Comparison of ENCODE assay signal across 10 mouse cellular contexts in genomic region chr11:116093771-116094565, GRCm38 (mm10). TPM values are rescaled to one million over a fixed set of nuclear protein-coding genes. Genes with fewer than 3 reads are reported as not detected.
DNase-seq lines count a peak whose midpoint lies in the region; ATAC-seq and TF ChIP-seq lines count a peak whose summit lies in the region.
"Had no signal": no experiment of that assay in that cellular context is flagged by ENCODE, and none has a peak within 500 bp of the region (broad histone marks: within the 10 kb centered on the region; RNA-seq: fewer than 3 reads in every experiment).

No protein-coding gene starts in this region.

- H3K4me1 ChIP-seq in ES-E14 (ENCODE audit: control insufficient read depth in 2 of 2, insufficient read depth in 2 of 2, low read length in 2 of 2, poor library complexity in 1 of 2): peaks cover 0 to 6% of the 10 kb centered on the region in 2 experiments; a peak in 2 of 4 replicates
- peaks cover 6% of the 10 kb centered on the region; the same call in 1 of the 2 replicates for H3K4me1 ChIP-seq in heart, embryonic 11.5 days (ENCODE audit: control insufficient read depth, insufficient read depth, low read length)
- peaks cover 9% of the 10 kb centered on the region for H3K4me1 ChIP-seq in liver, embryonic 16.5 days (ENCODE audit: control insufficient read depth, low read depth, low read length)
- 0 out of 2 replicates have a peak, but pooled peaks cover 6% of the 10 kb centered on the region for H3K4me1 ChIP-seq in hindbrain, embryonic 10.5 days (replicated peaks)
- peaks cover 5% of the 10 kb centered on the region; the same call in 1 of the 2 replicates for H3K4me1 ChIP-seq in intestine, embryonic 16.5 days (ENCODE audit: control insufficient read depth, insufficient read depth, low read length)

- ATAC-seq in heart, embryonic 11.5 days (replicated peaks; ENCODE audit: insufficient number of reproducible peaks, low FRiP score, low TSS enrichment): 0 out of 2 replicates have a peak, but pooled peaks have one; percentile 19
- 0 out of 2 replicates have a peak, but pooled peaks have one; percentile 37 for ATAC-seq in liver, embryonic 16.5 days (ENCODE audit: low read depth)
- ATAC-seq in intestine, embryonic 16.5 days: no peak

- in situ Hi-C loops in ES-E14 (cut with MboI; ENCODE audit: low sequenced_read_pairs in 2 of 2, unreplicated experiment in 2 of 2): no loop called here

- peak overlapping the region; percentile 33 for H3K4me2 ChIP-seq in heart, embryonic 11.5 days
- peak overlapping the region; percentile 10; the same call in 1 of the 2 replicates for H3K4me2 ChIP-seq in liver, embryonic 16.5 days (ENCODE audit: low read depth, low read length)
- H3K4me2 ChIP-seq in intestine, embryonic 16.5 days (ENCODE audit: low read depth, low read length): no peak overlapping the region

- H3K9ac ChIP-seq in ES-E14 (ENCODE audit: insufficient read depth, low read depth, low read length, poor library complexity, severe bottlenecking): peak overlapping the region; percentile 20; the same call in 1 of the 2 replicates
- no peak overlapping the region for H3K9ac ChIP-seq in heart, embryonic 11.5 days (ENCODE audit: low read depth, low read length)
- 0 out of 2 replicates have a peak overlapping the region, but pooled peaks have one; percentile 3 for H3K9ac ChIP-seq in liver, embryonic 16.5 days (ENCODE audit: low read depth, low read length)
- no peak overlapping the region for H3K9ac ChIP-seq in intestine, embryonic 16.5 days (ENCODE audit: low read depth, low read length)

- intact Hi-C loops in gastrocnemius, postnatal 14 days (cut with DNase I; ENCODE audit: low total_unique reads): no loop called here

- peak; percentile 37 for DNase-seq in kidney, adult 9 months
- no peak for DNase-seq in kidney, postnatal 4 days
- DNase-seq in ES-E14 (ENCODE audit: low read depth, low spot score): no peak
- no peak for DNase-seq in hindbrain, embryonic 10.5 days (ENCODE audit: low spot score)
- no peak for DNase-seq in gastrocnemius, postnatal 14 days
- DNase-seq: layer of hippocampus, adult 9-11 months had no signal

- H3K9me3 ChIP-seq in ES-E14 (ENCODE audit: control insufficient read depth, insufficient read depth, low read depth, low read length): no peaks in the 10 kb centered on the region
- H3K9me3 ChIP-seq in heart, embryonic 11.5 days (replicated peaks; ENCODE audit: control insufficient read depth, low read length): no peaks in the 10 kb centered on the region
- H3K9me3 ChIP-seq in liver, embryonic 16.5 days (replicated peaks; ENCODE audit: control insufficient read depth, low read length): no peaks in the 10 kb centered on the region; the same call in 1 of the 2 replicates
- peaks cover 4% of the 10 kb centered on the region for H3K9me3 ChIP-seq in hindbrain, embryonic 10.5 days
- peaks cover 4% of the 10 kb centered on the region for H3K9me3 ChIP-seq in intestine, embryonic 16.5 days (ENCODE audit: control insufficient read depth, low read length)

- H3K4me3 ChIP-seq in ES-E14 (ENCODE audit: insufficient read depth in 1 of 2, low read depth in 1 of 2, low read length in 2 of 2, poor library complexity in 1 of 2, severe bottlenecking in 1 of 2): no peak overlapping the region
- H3K4me3 ChIP-seq in heart, embryonic 11.5 days (ENCODE audit: low read depth, low read length): no peak overlapping the region
- no peak overlapping the region for H3K4me3 ChIP-seq in liver, embryonic 16.5 days (ENCODE audit: low read depth, low read length)
- H3K4me3 ChIP-seq in hindbrain, embryonic 10.5 days: no peak overlapping the region
- H3K4me3 ChIP-seq in intestine, embryonic 16.5 days (ENCODE audit: low read length): no peak overlapping the region
- H3K4me3 ChIP-seq: embryonic facial prominence, embryonic 10.5 days had no signal

- H3K27ac ChIP-seq in ES-E14 (ENCODE audit: insufficient read depth, low read depth, low read length, poor library complexity, severe bottlenecking): no peak overlapping the region
- peak overlapping the region; percentile 73 for H3K27ac ChIP-seq in heart, embryonic 11.5 days (ENCODE audit: low read depth, low read length)
- peak overlapping the region; percentile 16; the same call in 1 of the 2 replicates for H3K27ac ChIP-seq in liver, embryonic 16.5 days (ENCODE audit: low read length)
- no peak overlapping the region for H3K27ac ChIP-seq in hindbrain, embryonic 10.5 days
- no peak overlapping the region; the same call in 1 of the 2 replicates for H3K27ac ChIP-seq in intestine, embryonic 16.5 days (ENCODE audit: low read length)
- H3K27ac ChIP-seq: embryonic facial prominence, embryonic 10.5 days had no signal

- no peaks in the 10 kb centered on the region for H3K27me3 ChIP-seq in heart, embryonic 11.5 days (ENCODE audit: control insufficient read depth, insufficient read depth, low read length)
- no peaks in the 10 kb centered on the region for H3K27me3 ChIP-seq in liver, embryonic 16.5 days (ENCODE audit: control insufficient read depth, insufficient read depth, low read depth, low read length)
- no peaks in the 10 kb centered on the region for H3K27me3 ChIP-seq in hindbrain, embryonic 10.5 days (ENCODE audit: insufficient read depth, poor library complexity, severe bottlenecking)
- H3K27me3 ChIP-seq in intestine, embryonic 16.5 days (replicated peaks; ENCODE audit: control insufficient read depth, insufficient read depth, low read length): no peaks in the 10 kb centered on the region

- WGBS in heart, embryonic 11.5 days (ENCODE audit: insufficient replicate concordance): 30% methylated on average over 16 of the region's 16 CpGs
- 11% methylated on average over 16 of the region's 16 CpGs for WGBS in liver, embryonic 16.5 days (ENCODE audit: insufficient replicate concordance)
- 62% methylated on average over 16 of the region's 16 CpGs for WGBS in hindbrain, embryonic 10.5 days
- 45% methylated on average over 16 of the region's 16 CpGs for WGBS in intestine, embryonic 16.5 days

- H3K36me3 ChIP-seq in ES-E14 (ENCODE audit: control insufficient read depth, insufficient read depth, low read length, poor library complexity, severe bottlenecking): no peaks in the 10 kb centered on the region
- H3K36me3 ChIP-seq in heart, embryonic 11.5 days (ENCODE audit: control insufficient read depth, insufficient read depth, low read length): no peaks in the 10 kb centered on the region
- no peaks in the 10 kb centered on the region for H3K36me3 ChIP-seq in liver, embryonic 16.5 days (ENCODE audit: control insufficient read depth, insufficient read depth)
- no peaks in the 10 kb centered on the region for H3K36me3 ChIP-seq in hindbrain, embryonic 10.5 days
- H3K36me3 ChIP-seq in intestine, embryonic 16.5 days (ENCODE audit: control insufficient read depth, insufficient read depth, low read length): no peaks in the 10 kb centered on the region
- H3K36me3 ChIP-seq: embryonic facial prominence, embryonic 10.5 days had no signal

TF ChIP-seq in ES-E14, 5 proteins besides CTCF, POLR2A, EP300 and RAD21:
- TF ChIP-seq ZC3H11A (IDR thresholded peaks at IDR 0.05; ENCODE audit: borderline replicate concordance, low read depth, low read length) (no peak), CHD2 (IDR thresholded peaks at IDR 0.05; ENCODE audit: low read depth, low read length) (no peak), HCFC1 (IDR thresholded peaks at IDR 0.05; ENCODE audit: borderline replicate concordance, insufficient read depth, low read length) (no peak), ZNF384 (IDR thresholded peaks at IDR 0.05; ENCODE audit: low read depth, low read length) (no peak), MAFK (IDR thresholded peaks at IDR 0.05; ENCODE audit: insufficient read depth, low read depth, low read length) (no peak)

RNA-seq across cellular contexts. Expression of gene Wbp2, which starts 7.2 kb away (rescaled TPM):
- 16.9 and 20.1 TPM in 2 replicates for total RNA-seq in ES-E14 (2012; rRNA removed)
- polyA plus RNA-seq in heart, embryonic 11.5 days (2014; fragmentation: Nextera tagmentation; extraction: Ambion mirVana): 129 and 144 TPM in 2 replicates
- 85.2 and 110 TPM in 2 replicates for polyA plus RNA-seq in liver, embryonic 16.5 days (2015; fragmentation: Nextera tagmentation; extraction: Ambion mirVana)
- 98.1 and 128 TPM in 2 replicates for polyA plus RNA-seq in hindbrain, embryonic 10.5 days (2016; fragmentation: Nextera tagmentation; extraction: Ambion mirVana)
- 135 and 160 TPM in 2 replicates for polyA plus RNA-seq in intestine, embryonic 16.5 days (2015; fragmentation: Nextera tagmentation; extraction: Ambion mirVana)
- 10 to 100 TPM; 61.6 to 65.3 TPM for total RNA-seq in gastrocnemius, postnatal 14 days (2021)

RNA-seq across cellular contexts. Expression of gene Unc13d, which starts 16.2 kb away (rescaled TPM):
- total RNA-seq in ES-E14 (2012; rRNA removed): 13.3 and 14.2 TPM in 2 replicates
- 2.3 and 2.6 TPM in 2 replicates for polyA plus RNA-seq in heart, embryonic 11.5 days (2014; fragmentation: Nextera tagmentation; extraction: Ambion mirVana)
- 17.8 and 20.4 TPM in 2 replicates for polyA plus RNA-seq in liver, embryonic 16.5 days (2015; fragmentation: Nextera tagmentation; extraction: Ambion mirVana)
- polyA plus RNA-seq in hindbrain, embryonic 10.5 days (2016; fragmentation: Nextera tagmentation; extraction: Ambion mirVana): 3.1 and 4.5 TPM in 2 replicates
- 6.4 and 7.5 TPM in 2 replicates for polyA plus RNA-seq in intestine, embryonic 16.5 days (2015; fragmentation: Nextera tagmentation; extraction: Ambion mirVana)
- under 1 TPM; 0.31 to 0.33 TPM for total RNA-seq in gastrocnemius, postnatal 14 days (2021)

RNA-seq across cellular contexts. Expression of gene Trim47, which starts 33.0 kb away (rescaled TPM):
- total RNA-seq in ES-E14 (2012; rRNA removed): 2.0 and 3.3 TPM in 2 replicates
- polyA plus RNA-seq in heart, embryonic 11.5 days (2014; fragmentation: Nextera tagmentation; extraction: Ambion mirVana): 38.3 and 40.2 TPM in 2 replicates
- polyA plus RNA-seq in liver, embryonic 16.5 days (2015; fragmentation: Nextera tagmentation; extraction: Ambion mirVana): 5.1 and 6.2 TPM in 2 replicates
- 3.1 and 4.3 TPM in 2 replicates for polyA plus RNA-seq in hindbrain, embryonic 10.5 days (2016; fragmentation: Nextera tagmentation; extraction: Ambion mirVana)
- polyA plus RNA-seq in intestine, embryonic 16.5 days (2015; fragmentation: Nextera tagmentation; extraction: Ambion mirVana): 13.9 and 14.7 TPM in 2 replicates
- total RNA-seq in gastrocnemius, postnatal 14 days (2021): 10 to 100 TPM; 21.2 to 21.3 TPM

RNA-seq across cellular contexts. Expression of gene Trim65, which starts 37.0 kb away (rescaled TPM):
- total RNA-seq in ES-E14 (2012; rRNA removed): 0.31 and 0.42 TPM in 2 replicates
- polyA plus RNA-seq in heart, embryonic 11.5 days (2014; fragmentation: Nextera tagmentation; extraction: Ambion mirVana): 3.9 and 4.5 TPM in 2 replicates
- 1.2 and 1.5 TPM in 2 replicates for polyA plus RNA-seq in liver, embryonic 16.5 days (2015; fragmentation: Nextera tagmentation; extraction: Ambion mirVana)
- polyA plus RNA-seq in hindbrain, embryonic 10.5 days (2016; fragmentation: Nextera tagmentation; extraction: Ambion mirVana): 1.8 and 2.0 TPM in 2 replicates
- polyA plus RNA-seq in intestine, embryonic 16.5 days (2015; fragmentation: Nextera tagmentation; extraction: Ambion mirVana): 7.7 and 9.3 TPM in 2 replicates
- 1 to 10 TPM; 3.3 to 3.5 TPM for total RNA-seq in gastrocnemius, postnatal 14 days (2021)

RNA-seq across cellular contexts. Expression of gene Mrpl38, which starts 44.7 kb away (rescaled TPM):
- 81.1 and 81.3 TPM in 2 replicates for total RNA-seq in ES-E14 (2012; rRNA removed)
- 109 and 116 TPM in 2 replicates for polyA plus RNA-seq in heart, embryonic 11.5 days (2014; fragmentation: Nextera tagmentation; extraction: Ambion mirVana)
- polyA plus RNA-seq in liver, embryonic 16.5 days (2015; fragmentation: Nextera tagmentation; extraction: Ambion mirVana): 44.4 and 44.7 TPM in 2 replicates
- 108 and 114 TPM in 2 replicates for polyA plus RNA-seq in hindbrain, embryonic 10.5 days (2016; fragmentation: Nextera tagmentation; extraction: Ambion mirVana)
- polyA plus RNA-seq in intestine, embryonic 16.5 days (2015; fragmentation: Nextera tagmentation; extraction: Ambion mirVana): 104 and 110 TPM in 2 replicates
- total RNA-seq in gastrocnemius, postnatal 14 days (2021): 10 to 100 TPM; 41.8 to 49.5 TPM

Comparison
In these comparisons a context has a peak if more than half of its experiments do, and no peak if none do; other contexts are left out.
1. H3K27ac ChIP-seq: peak in heart, embryonic 11.5 days (single experiment) and liver, embryonic 16.5 days (single experiment); none in ES-E14 (single experiment), hindbrain, embryonic 10.5 days (single experiment) and intestine, embryonic 16.5 days (single experiment).
2. H3K9ac ChIP-seq: peak in ES-E14 (single experiment) and liver, embryonic 16.5 days (single experiment); none in heart, embryonic 11.5 days (single experiment) and intestine, embryonic 16.5 days (single experiment).